Mouse (Mus musculus): ENCODE measurements around the gene Ankfy1. TPM values are rescaled to one million over a fixed set of nuclear protein-coding genes. Genes with fewer than 3 reads are reported as not detected.
"Not testable (repeated sequence)": the region's sequence is repeated elsewhere in the genome, so short reads cannot be mapped to it uniquely, and the experiment has no call there.

Ankfy1 gene
- 11.4 and 12.5 TPM in 2 replicates for polyA plus RNA-seq (2015; fragmentation: Nextera tagmentation; extraction: Ambion mirVana)

GRCm38 (mm10) chr11:72689551-72690510 is at the start of gene Ankfy1:
Ankfy1 (plus strand) TSS chr11:72690006.
- DNase-seq (ENCODE audit: low spot score): peak; percentile 97

DNA sequence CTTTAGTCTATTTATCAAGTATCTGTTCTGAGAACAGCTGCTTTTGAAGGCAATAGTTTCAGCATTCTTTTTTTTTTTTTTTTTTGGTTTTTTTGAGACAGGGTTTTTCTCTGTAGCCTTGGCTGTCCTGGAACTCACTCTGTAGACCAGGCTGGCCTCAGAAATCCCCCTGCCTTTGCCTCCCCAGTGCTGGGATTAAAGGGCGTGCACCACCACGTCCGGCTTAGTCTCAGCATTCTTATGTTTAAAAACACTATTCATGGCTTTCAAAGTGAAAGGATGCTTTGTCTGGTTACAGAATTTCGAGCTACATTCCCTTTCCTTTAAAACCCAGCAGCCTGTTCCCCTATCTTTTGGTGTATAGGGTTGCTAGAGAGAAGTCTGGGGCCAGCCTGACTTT is 47.1 kb upstream of the Ankfy1 start:
- DNase-seq (ENCODE audit: low spot score): no peak

- DNase-seq (ENCODE audit: low spot score): no peak
Observed at GRCm38 (mm10) chr11:72645386-72645785, 44.4 kb upstream of the Ankfy1 start.

GRCm38 (mm10) chr11:72650347-72650746 is 39.5 kb upstream of the Ankfy1 start:
- no peak for DNase-seq (ENCODE audit: low spot score)

GRCm38 (mm10) chr11:72659918-72660317 is 29.9 kb upstream of the Ankfy1 start:
- no peak for DNase-seq (ENCODE audit: low spot score)

GRCm38 (mm10) chr11:72660359-72660758 is 29.4 kb upstream of the Ankfy1 start:
- no peak for DNase-seq (ENCODE audit: low spot score)

GRCm38 (mm10) chr11:72664641-72665040 is 25.2 kb upstream of the Ankfy1 start:
- no peak for DNase-seq (ENCODE audit: low spot score)

- DNase-seq (ENCODE audit: low spot score): no peak
Observed at GRCm38 (mm10) chr11:72670634-72671033, 19.2 kb upstream of the Ankfy1 start.

DNA sequence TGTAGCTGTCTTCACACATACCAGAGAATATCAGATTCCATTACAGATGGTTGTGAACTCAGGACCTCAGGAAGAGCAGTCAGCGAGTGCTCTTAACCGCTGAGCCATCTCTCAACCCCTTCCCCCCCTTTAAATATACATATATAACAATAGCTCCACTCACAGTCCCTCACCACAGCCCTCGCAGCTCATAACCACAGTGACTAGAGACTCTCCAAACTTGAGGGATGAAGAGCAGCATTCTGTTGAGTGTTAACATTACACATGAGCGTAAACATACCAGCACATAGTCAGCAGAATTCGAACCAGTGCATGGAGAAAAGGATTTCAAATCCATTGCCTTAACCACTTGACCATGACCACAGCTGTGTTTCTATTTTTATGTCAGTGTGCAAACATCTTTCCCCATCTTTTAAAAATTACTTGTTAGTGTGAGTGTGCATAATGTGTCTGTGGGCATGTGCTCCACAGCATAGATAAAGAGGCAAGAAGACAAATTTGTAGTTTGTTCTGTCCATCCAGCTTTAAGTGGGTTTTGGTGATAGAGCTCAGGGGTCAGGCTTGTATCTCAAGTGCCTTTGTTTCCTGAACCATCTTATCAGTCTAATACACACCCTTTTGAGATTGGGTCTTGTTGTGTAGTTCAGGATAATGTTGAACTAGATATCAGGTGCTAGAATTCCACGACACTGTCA is 18.4 kb upstream of the Ankfy1 start:
- peak; percentile 5 for DNase-seq (ENCODE audit: low spot score)

- DNase-seq (ENCODE audit: low spot score): no peak
Observed at GRCm38 (mm10) chr11:72672438-72672837, 17.4 kb upstream of the Ankfy1 start.

DNA sequence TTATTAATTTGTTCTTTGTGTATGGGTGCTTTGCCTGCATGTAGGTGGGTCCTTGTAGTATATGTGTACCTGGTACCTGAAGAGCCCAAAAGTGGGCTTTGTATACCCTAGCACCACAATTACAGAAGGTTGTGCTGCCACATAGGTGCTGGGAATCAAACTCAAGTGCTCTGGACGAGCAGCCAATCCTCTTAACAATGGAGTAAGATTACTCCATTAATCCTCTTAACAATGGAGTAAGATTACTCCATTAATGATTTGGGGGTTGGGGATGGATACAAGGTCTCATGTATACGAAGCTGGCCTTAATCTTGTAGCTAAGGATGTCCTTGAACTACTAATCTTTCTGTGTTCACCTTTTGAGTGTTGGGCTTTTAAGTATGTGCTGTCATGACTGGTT is 14.5 kb upstream of the Ankfy1 start:
- DNase-seq (ENCODE audit: low spot score): no peak

- no peak for DNase-seq (ENCODE audit: low spot score)
Observed at GRCm38 (mm10) chr11:72680726-72681125, 9.1 kb upstream of the Ankfy1 start.

DNA sequence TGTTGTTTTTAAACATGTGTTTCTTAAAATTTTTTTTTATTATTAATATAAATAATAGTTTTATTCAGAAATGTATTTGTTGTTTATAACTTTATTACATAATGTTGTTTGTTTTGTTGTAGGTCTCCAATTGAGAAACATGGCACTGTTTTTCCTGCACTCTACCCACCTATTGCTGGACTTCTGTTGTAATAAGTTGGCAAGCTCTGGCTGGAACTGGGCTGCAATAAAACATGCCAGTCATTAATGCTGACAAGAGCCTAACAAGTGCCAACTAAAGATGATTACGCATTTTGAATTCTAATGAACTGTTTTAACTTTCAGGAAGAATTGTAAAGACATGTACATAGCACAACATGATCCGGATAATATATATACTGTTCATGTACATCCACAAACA is 6.4 kb upstream of the Ankfy1 start:
- DNase-seq (ENCODE audit: low spot score): no peak

- no peak for DNase-seq (ENCODE audit: low spot score)
Observed at GRCm38 (mm10) chr11:72686697-72687096, 3.1 kb upstream of the Ankfy1 start.

- no peak for DNase-seq (ENCODE audit: low spot score)
Observed at GRCm38 (mm10) chr11:72688242-72688641, 1.6 kb upstream of the Ankfy1 start.

DNA sequence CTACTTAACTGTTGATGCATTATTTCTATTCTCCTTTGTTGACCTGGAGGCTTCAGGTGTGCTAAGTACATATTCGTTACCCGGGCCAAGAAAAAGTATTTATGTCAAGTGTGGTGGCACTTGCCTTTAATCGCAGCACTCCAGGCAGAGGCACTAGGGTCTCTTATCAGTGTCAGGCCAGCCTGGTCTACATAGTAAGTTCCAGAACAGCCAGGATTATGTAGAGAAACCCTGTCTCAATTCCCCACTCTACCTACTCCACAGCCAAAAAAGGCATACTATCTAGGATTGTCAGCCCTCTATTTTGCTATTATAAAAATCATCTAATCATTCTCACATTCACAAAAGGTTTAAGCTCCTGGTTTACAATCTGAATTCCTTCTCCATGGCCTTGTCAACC is 691 bp upstream of the Ankfy1 start:
- DNase-seq (ENCODE audit: low spot score): no peak

DNA sequence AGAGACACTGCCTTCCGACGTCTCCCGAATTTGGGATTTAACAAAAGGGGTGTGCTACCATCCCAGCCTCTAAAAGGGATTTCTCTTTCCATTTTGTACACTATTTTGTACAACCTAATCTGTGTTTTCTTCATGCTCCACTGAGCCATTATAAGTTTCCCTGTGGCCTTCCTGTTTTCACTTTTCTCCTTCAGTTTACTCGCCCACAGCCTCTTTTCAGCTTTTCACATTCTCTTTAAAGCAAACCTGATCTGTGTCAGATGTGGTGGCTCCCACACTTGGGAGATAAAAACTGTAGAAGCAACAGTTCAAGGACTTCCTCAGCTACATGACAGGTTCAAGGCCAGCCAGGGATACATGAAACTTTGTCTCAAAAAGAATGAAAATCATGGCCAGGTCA is 2.5 kb downstream of the Ankfy1 start:
- DNase-seq (ENCODE audit: low spot score): no peak

DNA sequence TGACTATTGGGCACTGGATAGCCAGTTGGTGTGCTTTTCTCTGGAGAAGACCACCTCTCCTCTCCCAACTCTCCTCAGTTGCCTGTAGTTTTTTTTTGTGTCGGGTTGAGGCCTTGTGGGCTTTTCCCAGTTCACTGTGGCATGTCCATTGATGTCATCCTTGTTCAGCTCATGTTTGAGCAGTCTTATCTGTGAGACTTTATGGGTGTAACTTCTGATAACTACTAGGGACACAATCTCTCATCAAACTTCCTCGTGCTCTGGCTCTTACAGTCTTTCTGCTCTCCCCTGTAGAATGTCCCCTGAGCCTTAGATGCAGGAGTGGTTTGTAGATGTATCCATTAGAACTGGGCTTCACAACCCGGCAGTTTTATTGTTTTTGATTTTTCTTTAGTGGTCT is 5.2 kb downstream of the Ankfy1 start:
- DNase-seq (ENCODE audit: low spot score): no peak

DNA sequence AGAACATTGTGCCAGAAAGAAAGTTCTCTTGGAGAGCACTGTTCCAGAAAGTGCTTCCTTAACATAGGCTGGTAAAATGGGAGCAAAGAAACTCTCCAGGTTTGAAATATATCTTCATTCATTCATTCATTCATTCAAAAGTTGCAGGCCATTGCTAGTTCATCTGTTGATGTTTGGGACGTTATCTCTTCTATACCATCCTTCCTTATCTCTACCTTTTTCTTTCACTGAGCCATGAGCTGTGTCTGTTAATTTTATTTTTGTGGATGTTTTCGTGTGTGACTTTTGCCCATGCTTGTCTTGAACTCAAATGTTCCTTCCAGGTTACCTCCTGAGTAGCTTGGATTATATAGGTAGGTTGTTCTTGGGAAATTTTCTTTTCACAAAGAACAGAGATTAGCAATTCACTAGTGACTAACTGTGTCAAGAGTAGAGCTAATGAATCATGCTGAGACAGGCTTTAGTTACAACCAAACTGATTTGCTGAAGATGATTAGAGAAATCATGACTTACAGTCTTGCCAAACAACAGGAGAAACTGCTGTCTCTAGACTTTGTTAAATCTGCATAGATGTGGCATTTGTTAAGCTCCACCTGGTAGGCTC is 6.7 kb downstream of the Ankfy1 start:
- DNase-seq (ENCODE audit: low spot score): no peak

GRCm38 (mm10) chr11:72697323-72697722 is 7.5 kb downstream of the Ankfy1 start:
- no peak for DNase-seq (ENCODE audit: low spot score)

DNA sequence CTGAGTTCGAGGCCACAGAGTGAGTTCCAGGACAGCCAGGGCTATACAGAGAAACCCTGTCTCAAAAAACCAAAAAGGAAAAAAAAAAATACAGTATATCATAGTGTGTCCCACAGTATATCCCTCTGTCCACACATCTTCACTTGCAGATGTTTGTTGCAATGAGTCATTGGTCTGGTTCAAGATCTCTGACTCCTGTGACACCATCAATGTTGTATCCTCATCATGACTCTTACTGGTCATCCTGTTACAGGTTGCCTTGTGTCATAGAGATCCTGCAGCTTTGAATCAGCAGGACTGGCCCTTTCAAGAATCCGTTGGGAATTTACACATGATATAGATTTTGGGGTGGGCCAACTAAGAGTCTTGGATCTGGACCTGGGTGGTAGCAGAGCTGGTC is 15.3 kb downstream of the Ankfy1 start:
- not testable (repeated sequence) for DNase-seq (ENCODE audit: low spot score)

GRCm38 (mm10) chr11:72712721-72713120 is 22.9 kb downstream of the Ankfy1 start:
- DNase-seq (ENCODE audit: low spot score): no peak
